In the genomic region with DNA sequence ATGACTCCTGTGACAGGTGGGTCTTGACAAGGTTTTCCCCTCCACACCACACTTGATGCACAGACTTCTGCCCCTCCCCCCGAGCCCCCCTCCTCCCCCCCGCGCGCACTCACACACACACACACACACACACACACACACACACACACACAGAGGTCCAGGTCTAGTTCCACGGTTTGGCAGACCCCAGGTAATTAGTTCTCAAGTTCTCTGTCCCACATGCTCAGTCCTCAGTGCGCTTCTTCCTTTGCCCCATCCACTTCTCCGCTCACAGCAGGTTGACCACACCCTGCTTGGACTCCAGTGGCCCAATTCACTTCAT, we compare ENCODE assay signal across 8 mouse cellular contexts. TPM values are rescaled to one million over a fixed set of nuclear protein-coding genes. Genes with fewer than 3 reads are reported as not detected.
A peak's percentile ranks its signal among the peaks of the same experiment; 100 is the strongest.
DNase-seq lines count a peak whose midpoint lies in the region; ATAC-seq and TF ChIP-seq lines count a peak whose summit lies in the region.

No protein-coding gene starts in this region.

- H3K4me3 ChIP-seq in left cerebral cortex, adult 2 months: peak overlapping the region; percentile 73
- peak overlapping the region; percentile 43 for H3K4me3 ChIP-seq in embryonic facial prominence, embryonic 15.5 days (replicated peaks)
- H3K4me3 ChIP-seq in intestine, embryonic 14.5 days (ENCODE audit: low read depth, low read length): peak overlapping the region; percentile 47
- H3K4me3 ChIP-seq in midbrain, postnatal 0 days (ENCODE audit: low read depth, low read length): peak overlapping the region; percentile 64

- no peaks in the 10 kb centered on the region for H3K27me3 ChIP-seq in embryonic facial prominence, embryonic 15.5 days
- H3K27me3 ChIP-seq in intestine, embryonic 14.5 days (replicated peaks; ENCODE audit: control insufficient read depth, insufficient read depth, low read length): no peaks in the 10 kb centered on the region
- no peaks in the 10 kb centered on the region for H3K27me3 ChIP-seq in midbrain, postnatal 0 days (ENCODE audit: insufficient read depth, low read length)

- whole genome bisulfite sequencing in embryonic facial prominence, embryonic 15.5 days: 40% methylated on average over 7 of the region's 7 CpGs
- 26% methylated on average over 7 of the region's 7 CpGs for WGBS in intestine, embryonic 14.5 days
- 52% methylated on average over 4 of the region's 7 CpGs for WGBS in midbrain, postnatal 0 days

- H3K4me2 ChIP-seq in embryonic facial prominence, embryonic 15.5 days (replicated peaks): peak overlapping the region; percentile 99
- peak overlapping the region; percentile 100 for H3K4me2 ChIP-seq in intestine, embryonic 14.5 days (ENCODE audit: low read length)
- H3K4me2 ChIP-seq in midbrain, postnatal 0 days (ENCODE audit: low read depth, low read length, poor library complexity, severe bottlenecking): peak overlapping the region; percentile 98

- peaks cover 14% of the 10 kb centered on the region for H3K4me1 ChIP-seq in embryonic facial prominence, embryonic 15.5 days
- H3K4me1 ChIP-seq in intestine, embryonic 14.5 days (replicated peaks; ENCODE audit: control insufficient read depth, insufficient read depth, low read length): peaks cover 8% of the 10 kb centered on the region
- peaks cover 13% of the 10 kb centered on the region; the same call in 1 of the 2 replicates for H3K4me1 ChIP-seq in midbrain, postnatal 0 days (ENCODE audit: insufficient read depth, low read length)

- H3K36me3 ChIP-seq in embryonic facial prominence, embryonic 15.5 days: no peaks in the 10 kb centered on the region
- H3K36me3 ChIP-seq in intestine, embryonic 14.5 days (ENCODE audit: control insufficient read depth, insufficient read depth, low read length): no peaks in the 10 kb centered on the region
- H3K36me3 ChIP-seq in midbrain, postnatal 0 days (ENCODE audit: insufficient read depth, low read length): no peaks in the 10 kb centered on the region

- no peaks in the 10 kb centered on the region for H3K9me3 ChIP-seq in embryonic facial prominence, embryonic 15.5 days (replicated peaks)
- H3K9me3 ChIP-seq in intestine, embryonic 14.5 days (ENCODE audit: control insufficient read depth, low read length): no peaks in the 10 kb centered on the region
- H3K9me3 ChIP-seq in midbrain, postnatal 0 days (ENCODE audit: low read length): no peaks in the 10 kb centered on the region

- no peak overlapping the region for H3K9ac ChIP-seq in embryonic facial prominence, embryonic 15.5 days
- H3K9ac ChIP-seq in intestine, embryonic 14.5 days (ENCODE audit: low read length): no peak overlapping the region
- peak overlapping the region; percentile 84 for H3K9ac ChIP-seq in midbrain, postnatal 0 days (replicated peaks; ENCODE audit: low read length, poor library complexity, severe bottlenecking)

- no peak for ATAC-seq in embryonic facial prominence, embryonic 15.5 days (ENCODE audit: insufficient number of reproducible peaks, low FRiP score, low TSS enrichment, low read depth)
- ATAC-seq in intestine, embryonic 14.5 days (replicated peaks; ENCODE audit: low FRiP score, low TSS enrichment, low read depth): 0 out of 2 replicates have a peak, but pooled peaks have one; percentile 40
- no peak; the same call in 1 of the 2 replicates for ATAC-seq in midbrain, postnatal 0 days (ENCODE audit: low FRiP score)
- ATAC-seq in megakaryocyte progenitor cell, adult 5-6 weeks (replicated peaks; ENCODE audit: poor library complexity): no peak

- no peak for TF ChIP-seq CTCF in left cerebral cortex, adult 2 months (IDR thresholded peaks at IDR 0.05)
- no peak for TF ChIP-seq CTCF in midbrain, postnatal 0 days (IDR thresholded peaks at IDR 0.05)

- DNase-seq in left cerebral cortex, adult 2 months (ENCODE audit: extremely low spot score in 1 of 2, low spot score in 2 of 2): no peak
- no peak for DNase-seq in left cerebral cortex, postnatal 36 days (ENCODE audit: low spot score in 2 of 2)
- DNase-seq in intestine, embryonic 14.5 days (ENCODE audit: low spot score): no peak
- no peak for DNase-seq in midbrain, postnatal 0 days (ENCODE audit: low spot score)
- DNase-seq in urinary bladder, adult 18-20 months (ENCODE audit: low spot score in 2 of 2): no peak
- no peak for DNase-seq in left cerebral cortex, postnatal 25 days (ENCODE audit: low spot score in 2 of 2)

- intact Hi-C loops in left cerebral cortex, adult 2 months (cut with DNase I): loop anchor here (2.0 kb wide), 1 partner anchor 41 kb away; no protein-coding TSS in a partner anchor
- intact Hi-C loops in left cerebral cortex, postnatal 36 days (cut with DNase I): no loop called here
- intact Hi-C loops in left cerebral cortex, postnatal 25 days (cut with DNase I): no loop called here

- H3K27ac ChIP-seq in left cerebral cortex, adult 2 months: peak overlapping the region; percentile 37
- H3K27ac ChIP-seq in embryonic facial prominence, embryonic 15.5 days (replicated peaks): no peak overlapping the region
- H3K27ac ChIP-seq in intestine, embryonic 14.5 days (ENCODE audit: low read depth): no peak overlapping the region
- H3K27ac ChIP-seq in midbrain, postnatal 0 days (ENCODE audit: low read depth, low read length): no peak overlapping the region

RNA-seq across cellular contexts. Expression of a gene that starts 0.3 kb away (rescaled TPM):
- 10 to 100 TPM; 10.3 to 15.0 TPM for total RNA-seq in left cerebral cortex, adult 2 months (2021)
- total RNA-seq in left cerebral cortex, postnatal 36 days (2021): 10 to 100 TPM; 12.3 TPM
- 48.0 and 48.9 TPM in 2 replicates for polyA plus RNA-seq in embryonic facial prominence, embryonic 15.5 days (2015; fragmentation: Nextera tagmentation; extraction: Ambion mirVana)
- polyA plus RNA-seq in intestine, embryonic 14.5 days (2014; fragmentation: Nextera tagmentation; extraction: Ambion mirVana): 58.1 and 69.0 TPM in 2 replicates
- 17.7 and 24.1 TPM in 2 replicates for total RNA-seq in midbrain, postnatal 0 days (2014; rRNA removed)
- 29.8 and 32.8 TPM in 2 replicates for polyA plus RNA-seq in midbrain, postnatal 0 days (2015; fragmentation: Nextera tagmentation; extraction: Ambion mirVana)
- total RNA-seq in megakaryocyte progenitor cell, adult 5-6 weeks (2015): 88.0 and 100 TPM in 2 replicates
- 66.3 and 75.4 TPM in 2 replicates for total RNA-seq in megakaryocyte progenitor cell, adult 5-6 weeks (2017)
- total RNA-seq in left cerebral cortex, postnatal 25 days (2021): 10 to 100 TPM; 10.1 to 11.6 TPM

RNA-seq across cellular contexts. Expression of a gene that starts 0.7 kb away (rescaled TPM):
- 1 to 10 TPM; 8.0 to 9.1 TPM for total RNA-seq in left cerebral cortex, adult 2 months (2021)
- 1 to 10 TPM; 5.9 to 9.8 TPM for total RNA-seq in left cerebral cortex, postnatal 36 days (2021)
- 1.8 and 2.2 TPM in 2 replicates for polyA plus RNA-seq in embryonic facial prominence, embryonic 15.5 days (2015; fragmentation: Nextera tagmentation; extraction: Ambion mirVana)
- 1.3 and 1.4 TPM in 2 replicates for polyA plus RNA-seq in intestine, embryonic 14.5 days (2014; fragmentation: Nextera tagmentation; extraction: Ambion mirVana)
- total RNA-seq in midbrain, postnatal 0 days (2014; rRNA removed): 35.0 TPM in 2 replicates
- 19.3 and 19.7 TPM in 2 replicates for polyA plus RNA-seq in midbrain, postnatal 0 days (2015; fragmentation: Nextera tagmentation; extraction: Ambion mirVana)
- 0.56 and 3.5 TPM in 2 replicates for total RNA-seq in megakaryocyte progenitor cell, adult 5-6 weeks (2015)
- total RNA-seq in megakaryocyte progenitor cell, adult 5-6 weeks (2017): 2.6 and 2.8 TPM in 2 replicates
- total RNA-seq in left cerebral cortex, postnatal 25 days (2021): 1 to 10 TPM; 6.2 to 7.5 TPM
